Mouse (Mus musculus): ENCODE results near the gene Pnpla2.

GRCm38 (mm10) chr7:141439811-141440210 is 15.2 kb upstream of the Pnpla2 start:
- TF ChIP-seq POLR2A (IDR thresholded peaks at IDR 0.05; ENCODE audit: insufficient read depth, low read depth, low read length), result no peak
- TF ChIP-seq CTCF (IDR thresholded peaks at IDR 0.05), result no peak

Data from heart, adult 2 months (tissue).